Mouse (Mus musculus) olfactory bulb, adult 2 months (tissue): ENCODE data around the gene Chst5. TPM values are rescaled to one million over a fixed set of nuclear protein-coding genes. Genes with fewer than 3 reads are reported as not detected.
"Not testable (repeated sequence)": the region's sequence is repeated elsewhere in the genome, so short reads cannot be mapped to it uniquely, and the experiment has no call there.

Experiments used
- H3K27ac ChIP-seq: fragments of 200-500 bp; 2 replicates; pipeline ENCODE4 v1.5.1; 2012; ENCODE audit warnings: low read depth, low read length; ENCODE audit not compliant: insufficient read depth
- H3K4me1 ChIP-seq: fragments of 200-500 bp; 2 replicates; pipeline ENCODE4 v1.6.1; 2012; ENCODE audit warnings: low read length; ENCODE audit not compliant: control insufficient read depth, insufficient read depth
- H3K4me3 ChIP-seq: fragments of 200-500 bp; 2 replicates; pipeline ENCODE4 v1.5.1; 2012; ENCODE audit warnings: mild to moderate bottlenecking, low read depth, low read length, moderate library complexity; ENCODE audit not compliant: insufficient read depth
- CTCF ChIP-seq: fragments of 200-500 bp; IDR thresholded peaks from 2 replicates; pipeline ENCODE4 v1.5.1; 2012; ENCODE audit warnings: low read depth, mild to moderate bottlenecking, low read length, moderate library complexity; ENCODE audit not compliant: insufficient read depth
- POLR2A ChIP-seq: fragments of 200-500 bp; IDR thresholded peaks from 2 replicates; pipeline ENCODE4 v1.6.1; 2012; ENCODE audit warnings: mild to moderate bottlenecking, low read depth, low read length, moderate library complexity; ENCODE audit not compliant: insufficient read depth
- WGBS: fragments of 180-500 bp; shearing (Covaris S2); methylation state at CpG from one replicate; pipeline ENCODE4 v1.1.7; 2018; 5-methylcytosine and 5-hydroxymethylcytosine counted together
- polyA plus RNA-seq: library from polyadenylated mRNA; stranded (reverse); fragments of >200 nt; gene quantifications from 2 replicates; pipeline ENCODE4 v1.2.4, GENCODE M21; 2012; ENCODE audit warnings: low replicate concordance; ENCODE audit not compliant: missing spikeins, insufficient read depth, insufficient read length

Chst5 gene
- polyA plus RNA-seq, 1 experiment, result not detected

DNA sequence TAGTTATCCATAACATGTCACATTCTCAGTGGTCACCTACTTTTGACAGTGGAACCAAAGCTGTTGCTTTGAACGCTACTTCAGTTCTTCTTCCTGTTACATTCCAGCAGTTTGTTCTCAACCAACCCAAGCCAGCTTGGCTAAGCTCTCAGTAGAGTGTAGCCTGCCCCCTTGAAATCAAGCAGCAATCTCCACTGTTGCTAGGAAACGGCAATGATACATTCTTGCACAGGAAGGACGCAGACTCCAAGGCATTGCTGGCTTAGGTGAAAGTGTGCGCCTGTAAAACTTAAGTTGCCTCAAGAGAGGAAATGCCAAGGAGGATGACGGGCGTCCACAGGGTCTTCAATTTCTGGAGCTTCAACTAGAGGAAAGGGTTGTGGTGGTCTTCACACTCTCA, 44.4 kb downstream of the Chst5 start:
- Histone ChIP-seq H3K4me1 (no peaks in the 10 kb centered on the region), H3K4me3 (no peak overlapping the region), H3K27ac (no peak overlapping the region)
- 79% methylated on average over 6 of the region's 6 CpGs for WGBS
- TF ChIP-seq CTCF (no peak), POLR2A (no peak)

DNA sequence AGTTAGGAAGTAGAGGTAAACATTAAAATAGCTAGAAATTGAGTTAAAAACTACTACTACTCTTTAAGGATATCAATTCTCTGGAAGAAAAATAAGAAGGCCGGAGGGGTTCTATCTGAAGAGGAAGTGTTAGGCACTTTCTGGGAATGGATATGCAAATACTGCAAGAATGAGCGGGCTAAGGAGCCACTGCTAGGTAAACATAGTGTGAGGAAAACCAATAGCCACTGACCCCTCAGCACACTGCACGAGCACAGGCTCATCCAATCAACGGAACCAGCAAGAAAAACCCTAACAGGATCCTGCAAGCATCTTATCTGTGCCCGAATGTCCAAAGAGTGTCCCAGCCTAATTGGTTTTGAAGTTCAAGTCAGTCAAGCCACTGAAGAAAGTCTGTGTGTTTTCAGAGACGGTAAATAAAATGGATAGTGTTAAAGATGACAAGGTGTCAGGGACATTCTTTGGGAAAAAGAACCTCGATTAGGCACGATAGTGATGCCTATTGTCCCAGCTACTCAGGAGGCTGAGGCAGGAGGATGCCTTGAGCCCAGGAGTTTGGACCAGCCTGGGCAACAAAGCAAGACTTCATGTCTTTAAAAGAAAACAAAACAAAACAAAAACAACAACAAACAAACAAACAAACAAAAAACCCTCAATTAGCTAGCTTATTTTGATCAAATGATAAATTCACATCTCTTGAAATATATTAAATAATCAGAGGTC, 45.0 kb downstream of the Chst5 start:
- H3K4me1 ChIP-seq, result no peaks in the 10 kb centered on the region

DNA sequence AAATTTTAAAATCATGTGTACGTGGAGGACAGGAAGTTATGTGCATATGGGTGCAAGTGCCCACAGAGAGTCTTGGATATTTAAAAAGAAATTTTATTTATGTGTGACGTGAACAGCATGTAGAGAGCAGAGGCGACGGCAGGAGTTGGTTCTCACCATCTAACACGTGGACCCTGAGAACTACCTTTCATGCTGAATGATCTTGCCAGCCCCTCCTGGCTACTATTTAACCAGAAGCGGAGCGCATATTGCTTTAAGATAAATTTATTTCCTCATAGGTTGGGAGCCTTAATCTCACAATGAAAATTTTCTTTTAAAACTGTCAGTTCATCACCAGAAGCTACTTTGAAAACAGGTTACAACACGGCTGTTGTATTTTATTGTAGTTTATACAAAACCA, 45.6 kb downstream of the Chst5 start:
- H3K4me3 ChIP-seq, result no peak overlapping the region
- TF ChIP-seq CTCF (no peak), POLR2A (no peak)
- no peak overlapping the region for H3K27ac ChIP-seq
- WGBS, result 94% methylated on average over 8 of the region's 8 CpGs
- H3K4me1 ChIP-seq, result no peaks in the 10 kb centered on the region

More for the DNA sequence above, 45.0 kb downstream of the Chst5 start:
- Histone ChIP-seq H3K27ac (no peak overlapping the region), H3K4me3 (no peak overlapping the region)
- TF ChIP-seq CTCF, result no peak
- TF ChIP-seq POLR2A, result no peak
- 94% methylated on average over 8 of the region's 8 CpGs for WGBS

DNA sequence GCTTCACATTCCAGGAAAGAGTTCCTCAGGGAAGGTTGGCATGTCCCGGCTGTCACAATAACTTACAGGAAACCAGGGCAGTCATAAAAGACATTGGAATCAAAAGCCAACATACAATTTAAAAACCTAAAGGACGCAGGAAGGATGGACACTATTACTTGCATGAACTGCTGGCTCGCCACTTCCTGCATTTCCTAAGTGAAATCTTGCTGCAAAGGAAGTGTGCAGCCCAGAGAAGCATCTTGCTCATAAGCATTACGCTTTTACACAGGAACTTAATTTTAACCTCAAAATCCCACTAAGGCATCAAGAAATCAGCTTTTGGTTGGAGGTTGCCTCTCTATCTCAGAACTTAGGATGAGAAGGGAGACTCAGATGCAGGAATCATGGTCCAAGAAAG, 47.0 kb downstream of the Chst5 start:
- H3K4me1 ChIP-seq, result no peaks in the 10 kb centered on the region
- no peak overlapping the region for H3K27ac ChIP-seq
- TF ChIP-seq POLR2A (no peak), CTCF (no peak)
- no peak overlapping the region for H3K4me3 ChIP-seq
- WGBS, result 90% methylated on average over 4 of the region's 4 CpGs

DNA sequence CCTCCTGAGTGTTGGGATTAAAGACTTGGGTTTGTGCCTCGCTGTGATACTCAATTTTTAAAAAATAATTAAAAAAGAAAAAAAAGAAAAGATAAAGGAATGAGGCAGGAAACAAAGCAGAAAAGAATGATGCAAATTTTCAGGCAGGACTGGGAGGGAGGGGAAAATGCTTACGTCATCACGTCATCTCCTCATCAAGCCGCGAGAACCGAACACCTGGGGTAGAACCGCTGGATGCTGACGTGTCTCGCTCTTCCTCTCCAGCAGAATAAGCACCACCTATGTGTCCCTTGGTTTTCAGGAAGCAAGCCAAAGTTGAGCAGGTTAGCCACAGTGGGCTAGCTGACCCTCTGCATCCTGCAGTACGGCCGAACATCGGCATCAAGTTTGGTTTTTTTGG, 54.3 kb downstream of the Chst5 start:
- H3K27ac ChIP-seq, result no peak overlapping the region
- H3K4me1 ChIP-seq, result peaks cover 8% of the 10 kb centered on the region
- no peak overlapping the region for H3K4me3 ChIP-seq
- no peak for TF ChIP-seq POLR2A
- TF ChIP-seq CTCF, result no peak
- 90% methylated on average over 12 of the region's 12 CpGs for WGBS

DNA sequence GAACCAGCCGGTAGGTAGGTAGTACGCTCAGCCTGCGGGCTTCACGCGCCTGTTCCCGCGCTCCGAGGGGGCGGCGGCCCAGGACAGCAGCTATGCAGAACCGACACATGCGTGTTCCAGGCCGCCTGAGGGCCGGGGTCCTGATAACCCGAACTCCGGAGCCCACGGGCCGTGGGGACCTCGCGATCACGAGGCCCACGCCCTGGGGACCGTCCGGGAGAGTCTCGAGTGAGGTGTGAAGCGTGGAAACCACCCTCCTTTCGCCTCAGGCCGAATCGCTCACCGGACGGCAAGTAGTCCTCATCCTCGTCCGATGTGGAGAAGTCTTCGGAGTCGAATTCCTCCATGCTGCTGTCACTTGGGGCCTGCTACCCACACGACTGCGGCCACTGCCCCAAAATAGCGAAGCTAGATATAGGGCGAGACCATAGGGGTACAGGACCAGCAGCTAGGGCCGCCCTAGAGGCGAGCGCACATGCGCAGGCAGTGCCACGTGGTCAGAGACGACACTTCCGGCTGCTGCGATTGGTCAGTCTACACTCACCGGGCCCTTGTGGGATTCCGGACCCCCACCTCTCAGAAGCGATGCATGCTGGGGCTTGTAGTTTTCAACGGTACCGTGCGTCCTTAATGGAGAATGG, 56.3 kb downstream of the Chst5 start, which contains the start of gene Cfdp1:
Gene Cfdp1, minus strand, starts transcription at position 431 of the 641 bp plus-strand sequence.
- Histone ChIP-seq H3K4me1 (peaks cover 8% of the 10 kb centered on the region), H3K4me3 (peak within 1 kb of the TSS; percentile 60), H3K27ac (no peak within 1 kb of the TSS)
- WGBS, result under 1% methylated on average over 53 of the region's 53 CpGs
- no peak for TF ChIP-seq CTCF
- peak; percentile 97 for TF ChIP-seq POLR2A

DNA sequence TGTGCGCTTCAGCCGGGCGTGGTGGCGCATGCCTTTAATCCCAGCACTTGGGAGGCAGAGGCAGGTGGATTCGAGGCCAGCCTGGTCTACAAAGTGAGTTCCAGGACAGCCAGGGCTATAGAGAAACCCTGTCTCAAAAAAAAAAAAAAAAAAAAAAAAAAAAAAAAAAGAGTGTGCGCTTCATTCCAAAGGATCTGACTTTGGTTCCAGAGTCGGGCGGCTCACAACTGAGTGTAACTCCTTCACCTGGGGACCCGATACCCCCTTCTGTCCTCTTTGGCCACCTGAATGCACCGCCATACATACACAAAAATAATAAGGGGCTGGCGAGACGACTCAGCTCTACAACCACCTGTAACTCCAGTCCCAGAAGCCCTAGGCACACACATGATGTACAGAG, 57.0 kb downstream of the Chst5 start:
- H3K27ac ChIP-seq, H3K4me1 ChIP-seq: not testable (repeated sequence)
- 55% methylated on average over 11 of the region's 12 CpGs for WGBS
- H3K4me3 ChIP-seq, result peak overlapping the region; percentile 60; the same call in 1 of the 2 replicates

DNA sequence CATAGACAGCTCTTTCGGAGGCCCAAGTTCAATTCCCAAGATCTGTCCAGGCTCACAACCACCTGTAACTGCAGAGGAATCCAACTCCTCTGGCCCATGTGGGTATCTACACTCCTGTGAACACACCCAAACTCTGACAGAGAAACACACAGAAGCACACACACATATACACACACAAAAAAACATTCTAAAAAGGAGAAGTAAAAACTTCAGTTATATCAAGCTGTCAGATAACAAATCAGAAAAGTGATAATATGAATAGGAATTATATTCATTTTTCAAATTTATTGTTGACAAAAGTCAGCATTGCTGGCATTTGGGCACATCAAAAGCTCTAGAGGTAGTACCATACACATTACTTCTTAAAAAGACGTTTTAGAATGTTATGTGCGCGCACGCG, 63.5 kb downstream of the Chst5 start:
- Histone ChIP-seq H3K4me3 (no peak overlapping the region), H3K27ac (no peak overlapping the region), H3K4me1 (peaks cover 3% of the 10 kb centered on the region)
- 96% methylated on average over 6 of the region's 6 CpGs for WGBS
- TF ChIP-seq POLR2A, result no peak
- TF ChIP-seq CTCF, result no peak

Other genes with a start within 250 kb of the Chst5 start
- not detected in 2 replicates for gene Ctrb1, start 219.4 kb downstream of the Chst5 start, polyA plus RNA-seq
- not detected in 2 replicates for gene Bcar1, start 166.6 kb downstream of the Chst5 start, polyA plus RNA-seq
- gene Cfdp1, start 56.2 kb downstream of the Chst5 start, polyA plus RNA-seq, result not detected in 2 replicates
- not detected in 2 replicates for gene Tmem170, start 33.7 kb downstream of the Chst5 start, polyA plus RNA-seq
- not detected in 2 replicates for gene Tmem231, start 23.4 kb upstream of the Chst5 start, polyA plus RNA-seq
- gene Gabarapl2, start 30.3 kb upstream of the Chst5 start, polyA plus RNA-seq, result not detected in 2 replicates
- gene Adat1, start 81.9 kb upstream of the Chst5 start, polyA plus RNA-seq, result 148 TPM in 1 of 2 replicates, not detected in the other
- gene Kars, start 100.9 kb upstream of the Chst5 start, polyA plus RNA-seq, result not detected in 2 replicates
- not detected in 2 replicates for gene Terf2ip, start 101.0 kb upstream of the Chst5 start, polyA plus RNA-seq
- gene Gm6793, start 104.6 kb upstream of the Chst5 start, polyA plus RNA-seq, result not detected in 2 replicates